In the genomic region with DNA sequence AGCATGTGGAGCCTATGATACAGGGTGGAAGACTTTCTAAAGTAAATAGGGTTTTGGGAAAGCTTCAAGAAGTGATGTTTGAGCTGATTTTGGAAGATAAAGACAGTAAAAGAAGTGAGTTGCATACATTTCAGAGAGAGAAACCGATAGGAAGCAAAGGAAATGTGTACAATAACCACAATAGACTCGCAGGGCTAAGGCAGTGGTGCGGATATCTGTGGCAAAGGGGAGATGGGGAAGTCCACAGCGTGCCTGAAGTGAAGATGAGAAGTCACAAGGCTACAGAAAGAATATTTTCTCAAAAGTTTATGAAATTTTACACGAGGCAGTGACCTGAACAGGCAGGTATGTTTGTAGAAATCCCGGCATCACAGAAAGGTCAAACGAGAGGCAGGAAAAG, we compare ENCODE assay signal across 11 mouse cellular contexts.
"Had no signal": no experiment of that assay in that cellular context is flagged by ENCODE, and none has a peak within 500 bp of the region (broad histone marks: within the 10 kb centered on the region; RNA-seq: fewer than 3 reads in every experiment).

No protein-coding gene starts in this region.

- DNase-seq: kidney, adult 2 months; kidney, postnatal 25 days; layer of hippocampus, adult 9-11 months; liver, postnatal 0 days; lung, embryonic 14.5 days; lung, postnatal 36 days; midbrain, embryonic 14.5 days; thymus, adult 18-20 months; thymus, postnatal 36 days had no signal

- ATAC-seq: intestine, postnatal 0 days; liver, postnatal 0 days; lung, postnatal 0 days had no signal
